Mouse (Mus musculus): Measurements from ENCODE around the gene Gm20458.

Gene Gm20458

GRCm38 (mm10) chr2:164534315-164534714, 73.5 kb downstream of the Gm20458 start:
- no peak for DNase-seq (ENCODE audit: low spot score in 2 of 2)

GRCm38 (mm10) chr2:164537003-164537402, 76.2 kb downstream of the Gm20458 start:
- DNase-seq (ENCODE audit: low spot score in 2 of 2): no peak

Data from cerebellum, postnatal 4 days (tissue).